Mouse (Mus musculus) cortical plate, adult 2 months (tissue): ENCODE results near the gene Mmp11. TPM values are rescaled to one million over a fixed set of nuclear protein-coding genes. Genes with fewer than 3 reads are reported as not detected.

Experiments used
- H3K27ac ChIP-seq: fragments of 200-500 bp; 2 replicates; pipeline ENCODE4 v1.5.1; 2012; ENCODE audit warnings: low read length, control low read depth, inconsistent platforms; ENCODE audit not compliant: insufficient read depth
- H3K4me1 ChIP-seq: fragments of 200-500 bp; 2 replicates; pipeline ENCODE4 v1.6.1; 2011; ENCODE audit warnings: low read length; ENCODE audit not compliant: control insufficient read depth, insufficient read depth
- H3K4me3 ChIP-seq: fragments of 200-500 bp; 2 replicates; pipeline ENCODE4 v1.5.1; 2011; ENCODE audit warnings: mild to moderate bottlenecking, low read length, control low read depth; ENCODE audit not compliant: insufficient read depth
- CTCF ChIP-seq: fragments of 200-500 bp; IDR thresholded peaks from 2 replicates; pipeline ENCODE4 v1.5.1; 2011; ENCODE audit warnings: mild to moderate bottlenecking, control low read depth, low read length; ENCODE audit not compliant: insufficient read depth; ENCODE audit errors: extremely low read depth
- POLR2A ChIP-seq: fragments of 200-500 bp; IDR thresholded peaks from 2 replicates; pipeline ENCODE4 v1.6.1; 2011; ENCODE audit warnings: mild to moderate bottlenecking, low read length, control low read depth; ENCODE audit not compliant: insufficient read depth; ENCODE audit errors: extremely low read depth
- polyA plus RNA-seq: library from polyadenylated mRNA; depleted of rRNA; stranded (reverse); fragments of >200 nt; gene quantifications from 2 replicates; pipeline ENCODE4 v1.2.3, GENCODE M21; 2012

Gene Mmp11
- polyA plus RNA-seq, 1 experiment: 2.6 TPM

DNA sequence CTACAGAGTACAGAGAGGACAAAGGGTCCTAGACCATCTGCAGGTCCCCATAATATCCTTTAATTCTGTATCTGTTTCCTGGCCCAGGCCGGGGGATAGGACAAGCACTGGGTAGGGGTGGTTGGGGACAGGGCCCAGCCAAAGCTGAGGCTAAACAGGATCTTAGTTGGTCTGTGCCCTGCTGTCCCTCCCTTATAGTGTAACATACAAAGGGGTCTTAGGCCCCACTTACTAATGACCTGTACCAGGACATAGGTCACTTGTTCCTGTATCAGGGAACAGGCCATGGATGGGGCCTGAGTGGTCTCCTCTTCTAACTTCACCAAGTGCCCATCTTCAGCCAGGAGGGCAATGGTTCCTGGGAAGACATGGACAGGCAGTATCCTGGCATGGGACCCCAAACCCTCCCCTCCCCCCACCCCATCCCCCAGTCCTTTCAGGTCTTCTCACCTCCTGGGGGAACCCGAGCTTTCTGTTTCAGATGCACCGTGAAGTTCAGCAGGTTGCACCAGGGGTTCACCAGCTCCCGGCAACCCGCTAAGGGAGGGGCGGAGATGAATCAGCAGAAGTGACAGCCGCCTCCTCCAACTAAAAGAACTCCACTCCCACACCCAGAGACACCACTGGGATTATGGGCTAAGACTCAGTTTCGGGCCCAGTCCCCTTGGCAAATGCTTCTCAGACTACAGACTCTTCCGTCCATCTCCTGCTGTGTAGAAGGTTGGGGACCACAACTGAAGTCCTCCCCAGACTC lies 3.4 kb upstream of the Mmp11 start:
- peaks cover 4% of the 10 kb centered on the region for H3K4me1 ChIP-seq
- no peak overlapping the region for H3K4me3 ChIP-seq
- H3K27ac ChIP-seq: no peak overlapping the region
- TF ChIP-seq POLR2A: no peak
- no peak for TF ChIP-seq CTCF

DNA sequence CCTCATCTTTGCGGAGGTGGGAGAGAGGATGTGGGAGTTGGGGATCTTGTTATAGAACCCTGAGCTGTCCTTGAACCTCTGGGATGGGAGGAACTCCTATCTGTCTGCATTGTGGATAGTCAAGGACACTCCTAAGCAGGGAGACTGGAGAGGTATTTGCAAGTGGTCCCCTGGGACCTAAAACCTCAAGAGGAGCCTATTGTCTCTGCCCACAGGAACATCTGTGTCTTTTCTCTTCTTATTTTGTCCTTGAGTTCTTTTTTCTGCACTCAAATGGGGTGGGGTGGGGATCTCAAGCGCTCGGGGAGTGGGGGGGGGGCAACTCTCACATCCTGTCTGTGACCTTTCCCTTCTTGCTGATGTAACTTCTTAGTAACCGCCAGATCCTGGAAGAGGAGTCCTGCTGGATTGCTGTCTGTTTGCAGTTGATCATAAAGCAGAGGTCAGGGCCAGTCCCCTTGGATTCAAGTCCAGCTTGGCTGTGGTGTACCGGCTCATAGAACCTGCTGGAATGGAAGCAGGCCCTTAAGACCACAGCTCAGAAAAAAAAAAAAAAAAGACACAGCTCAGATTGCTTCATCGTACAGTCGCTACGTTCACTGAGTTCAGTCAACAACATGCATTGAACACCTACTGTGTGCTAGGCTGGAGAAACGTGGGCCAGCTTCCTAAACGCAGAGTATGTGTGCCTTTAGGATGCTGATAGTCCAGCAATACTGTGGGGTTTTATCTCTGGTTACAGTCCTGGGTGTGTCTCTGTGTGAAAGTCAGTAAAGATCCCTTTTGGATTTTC lies 1.8 kb upstream of the Mmp11 start:
- Histone ChIP-seq H3K4me1 (peaks cover 4% of the 10 kb centered on the region), H3K27ac (no peak overlapping the region), H3K4me3 (peak overlapping the region; percentile 77; the same call in 1 of the 2 replicates)
- no peak for TF ChIP-seq POLR2A
- no peak for TF ChIP-seq CTCF

DNA sequence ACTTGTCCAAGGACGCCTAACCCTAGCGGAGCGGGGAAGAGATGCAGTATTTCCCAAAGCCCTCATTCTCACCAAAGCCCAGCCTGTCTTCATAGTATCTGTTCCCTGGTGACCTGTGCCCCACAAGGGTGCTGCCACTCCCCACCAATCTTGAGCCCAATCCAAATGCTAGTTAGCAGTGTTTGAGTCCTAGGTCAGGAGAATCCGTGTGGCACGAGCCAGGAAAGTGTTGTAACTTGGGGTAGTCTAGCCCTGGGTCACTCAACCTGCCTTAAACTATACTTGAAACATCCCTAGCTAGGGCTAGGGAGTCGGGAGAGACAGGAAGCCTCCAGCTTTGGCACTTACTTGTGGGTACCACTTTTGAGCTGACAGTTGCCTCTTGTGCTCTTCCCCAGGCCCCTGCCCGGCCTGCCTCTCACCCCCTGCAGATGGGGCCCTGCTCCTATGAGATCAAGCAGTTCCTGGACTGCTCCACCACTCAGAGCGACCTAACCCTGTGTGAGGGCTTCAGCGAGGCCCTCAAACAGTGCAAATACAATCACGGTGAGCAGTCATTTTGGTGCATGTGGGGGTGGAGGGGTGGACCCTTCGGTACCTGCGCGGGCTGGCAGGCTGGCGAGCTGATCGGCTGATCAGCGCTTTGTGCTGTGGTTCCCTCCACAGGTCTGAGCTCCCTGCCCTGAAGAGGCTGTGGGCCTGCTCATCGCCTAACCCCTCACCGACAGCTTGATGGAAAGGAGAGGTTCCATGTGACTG lies 792 bp upstream of the Mmp11 start:
- peaks cover 4% of the 10 kb centered on the region for H3K4me1 ChIP-seq
- peak overlapping the region; percentile 77 for H3K4me3 ChIP-seq
- TF ChIP-seq POLR2A (peak; percentile 36; the same call in 1 of the 2 replicates), CTCF (no peak)
- H3K27ac ChIP-seq: no peak overlapping the region

DNA sequence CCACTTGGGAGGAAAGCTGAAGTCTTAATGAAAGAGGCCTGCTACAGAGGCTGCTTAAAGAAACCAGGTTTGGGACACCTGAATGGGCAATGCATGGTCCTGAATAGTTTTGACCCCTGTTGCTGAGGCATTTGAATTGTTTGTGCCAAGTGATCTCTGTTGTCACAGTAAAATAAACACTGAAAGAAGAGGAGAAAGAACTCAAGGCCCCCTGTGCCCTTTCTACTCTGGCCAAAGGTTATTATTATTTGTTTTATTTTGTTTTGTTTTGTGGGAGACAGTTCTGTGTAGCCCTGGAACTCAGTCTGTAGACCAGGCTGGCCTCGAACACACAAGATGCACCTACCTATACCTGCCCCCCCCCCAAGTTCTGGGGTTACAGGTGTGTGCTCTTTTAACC lies 1.3 kb downstream of the Mmp11 start:
- Histone ChIP-seq H3K4me3 (peak overlapping the region; percentile 77; the same call in 1 of the 2 replicates), H3K4me1 (peaks cover 4% of the 10 kb centered on the region), H3K27ac (no peak overlapping the region)
- TF ChIP-seq POLR2A: no peak
- no peak for TF ChIP-seq CTCF

DNA sequence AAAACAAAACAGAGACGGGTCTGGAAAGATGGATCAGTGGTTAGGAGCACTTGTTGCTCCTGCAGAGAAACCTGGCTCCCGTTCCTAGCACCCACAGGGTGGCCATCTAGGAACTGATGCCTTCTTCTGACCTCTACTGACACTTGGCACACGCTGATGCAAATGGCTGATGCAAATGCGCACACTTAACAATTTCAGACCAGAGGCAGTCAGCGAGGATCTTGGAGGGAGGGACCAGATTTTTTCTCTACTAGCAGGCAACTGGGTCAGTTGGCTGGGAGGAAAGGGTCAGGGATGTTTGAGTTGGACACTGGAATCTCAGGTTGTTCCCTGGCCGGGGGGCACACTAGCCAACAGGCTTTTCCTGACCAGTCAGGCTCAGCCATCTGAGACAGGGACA lies 3.4 kb downstream of the Mmp11 start, which contains the start of gene Chchd10:
Gene Chchd10 (plus strand): TSS at position 240 of the 400 bp plus-strand sequence.
- TF ChIP-seq POLR2A (no peak), CTCF (no peak)
- Histone ChIP-seq H3K27ac (no peak within 1 kb of the TSS), H3K4me1 (peaks cover 4% of the 10 kb centered on the region), H3K4me3 (peak within 1 kb of the TSS; percentile 27)

DNA sequence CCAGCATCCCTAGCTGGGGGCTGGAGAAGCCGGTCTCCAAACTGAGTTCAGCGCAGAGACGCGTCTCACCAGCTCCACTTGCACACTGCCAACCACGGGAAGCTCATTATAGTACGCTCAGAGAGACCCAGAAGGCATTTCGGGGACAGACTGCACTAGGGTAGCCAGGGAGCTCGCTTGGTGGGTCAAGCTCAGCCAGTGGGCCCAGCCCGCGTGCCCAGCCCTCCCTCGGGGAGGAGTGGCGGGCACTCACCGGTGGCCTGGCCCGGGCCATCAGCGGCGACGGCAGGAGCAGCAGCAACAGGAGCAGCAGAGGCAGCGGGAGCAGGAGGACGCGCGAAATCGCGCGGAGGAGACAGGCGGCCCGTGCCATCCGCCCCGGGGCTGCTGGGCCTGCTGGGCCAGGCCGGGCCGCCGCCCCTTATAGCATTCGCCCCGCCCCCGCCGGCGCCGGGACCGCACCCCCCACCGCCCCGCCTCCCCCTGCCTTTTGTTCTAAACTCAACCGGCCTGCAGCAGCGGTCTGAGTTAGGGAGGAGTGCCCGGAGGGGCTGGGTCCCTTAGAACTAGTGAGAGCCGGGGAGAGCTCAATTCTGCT lies 4.1 kb downstream of the Mmp11 start:
- TF ChIP-seq CTCF (no peak), POLR2A (no peak)
- Histone ChIP-seq H3K4me3 (peak overlapping the region; percentile 27), H3K27ac (no peak overlapping the region), H3K4me1 (peaks cover 4% of the 10 kb centered on the region)

DNA sequence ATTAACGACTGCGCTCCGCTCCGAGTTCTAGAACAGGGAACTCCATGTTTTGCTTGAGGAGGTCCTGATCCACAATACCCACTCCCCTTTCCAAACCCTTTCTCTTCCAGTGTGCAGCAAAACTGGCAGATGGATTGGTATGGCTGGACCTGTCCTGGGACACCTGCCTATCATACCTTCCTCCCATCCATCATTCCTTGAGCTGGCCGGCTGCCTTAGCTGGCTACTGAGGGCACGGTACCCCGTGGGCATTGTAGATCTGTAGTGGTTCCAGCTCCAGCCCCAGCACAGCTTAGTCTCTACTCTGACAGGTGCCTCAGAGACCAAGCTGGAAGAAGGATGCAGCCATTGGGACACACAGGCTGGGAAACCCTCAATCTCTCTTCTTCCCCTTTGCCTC lies 5.0 kb downstream of the Mmp11 start:
- no peak overlapping the region for H3K4me3 ChIP-seq
- H3K4me1 ChIP-seq: no peaks in the 10 kb centered on the region
- no peak for TF ChIP-seq CTCF
- no peak for TF ChIP-seq POLR2A
- H3K27ac ChIP-seq: no peak overlapping the region

DNA sequence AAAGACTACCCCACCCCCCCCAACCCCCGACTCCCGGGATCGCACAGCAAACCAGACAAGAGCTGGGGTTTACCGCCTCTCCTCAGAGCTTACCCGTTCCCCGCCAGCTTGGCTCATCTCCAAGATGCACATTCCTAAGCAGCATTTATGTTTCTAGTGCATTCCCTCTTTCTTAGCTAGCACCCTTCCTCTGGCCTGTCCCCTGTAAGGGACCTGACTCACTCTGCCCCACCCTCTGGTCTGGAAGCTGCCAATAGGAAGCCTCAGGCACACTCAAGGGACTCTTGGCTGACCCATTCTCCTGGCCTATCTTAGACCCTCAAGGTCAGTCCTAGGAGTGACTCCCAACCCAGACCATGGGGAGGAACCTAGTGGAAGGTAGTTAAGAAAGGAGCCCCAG lies 6.0 kb downstream of the Mmp11 start:
- H3K4me1 ChIP-seq: no peaks in the 10 kb centered on the region
- H3K27ac ChIP-seq: no peak overlapping the region
- H3K4me3 ChIP-seq: no peak overlapping the region
- TF ChIP-seq POLR2A: no peak
- no peak for TF ChIP-seq CTCF

DNA sequence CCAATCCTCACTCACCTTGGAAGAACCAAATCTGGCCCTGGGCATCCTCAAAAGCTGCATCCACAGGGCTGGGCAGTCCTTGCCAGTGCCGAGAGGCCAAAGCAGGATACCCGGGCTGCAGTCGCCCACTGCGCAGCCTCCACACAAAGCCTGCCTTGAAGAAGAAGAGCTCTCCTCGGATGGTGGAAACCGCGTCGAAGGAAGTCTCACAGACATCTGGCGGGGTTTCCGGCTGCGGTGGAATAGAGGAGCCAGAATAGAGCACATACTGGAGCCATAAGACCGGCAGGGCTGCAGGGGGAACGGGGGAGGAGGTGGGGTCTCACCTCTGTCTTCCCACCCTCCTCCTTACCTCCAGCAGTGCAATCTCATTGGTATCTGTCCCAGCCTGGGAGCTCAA lies 9.9 kb downstream of the Mmp11 start:
- H3K27ac ChIP-seq: no peak overlapping the region
- H3K4me3 ChIP-seq: no peak overlapping the region
- no peaks in the 10 kb centered on the region for H3K4me1 ChIP-seq
- TF ChIP-seq POLR2A (no peak), CTCF (no peak)
